Mouse (Mus musculus) liver, embryonic 11.5 days (tissue): Measurements from ENCODE around the gene Dnajb7. TPM values are rescaled to one million over a fixed set of nuclear protein-coding genes. Genes with fewer than 3 reads are reported as not detected.
A peak's percentile ranks its signal among the peaks of the same experiment; 100 is the strongest.

Experiments used
- ATAC-seq: fragments of 200-750 bp; cut with Nextera tagmentation; replicated peaks from 2 replicates; pipeline ENCODE4 v1.8.0; 2017; ENCODE audit warnings: moderate number of reproducible peaks, mild to moderate bottlenecking, moderate TSS enrichment, moderate library complexity; ENCODE audit not compliant: low FRiP score
- DNase-seq: peaks from one replicate; pipeline ENCODE4 v3.0.0-alpha.2; 2017; ENCODE audit warnings: low spot score
- H3K27ac ChIP-seq: fragments of 300-500 bp; sonication (generic); 2 replicates; pipeline ENCODE4 v1.5.1; 2014; ENCODE audit warnings: mild to moderate bottlenecking, low read depth, low read length, control low read depth
- H3K27me3 ChIP-seq: fragments of 300-500 bp; sonication (generic); replicated peaks from 2 replicates; pipeline ENCODE4 v1.6.1; 2014; ENCODE audit warnings: low read length, mixed read lengths; ENCODE audit not compliant: control insufficient read depth, insufficient read depth
- H3K36me3 ChIP-seq: fragments of 300-500 bp; sonication (generic); 2 replicates; pipeline ENCODE4 v1.6.1; 2014; ENCODE audit warnings: mild to moderate bottlenecking, low read length, moderate library complexity, mixed read lengths; ENCODE audit not compliant: control insufficient read depth, insufficient read depth
- H3K4me1 ChIP-seq: fragments of 300-500 bp; sonication (generic); replicated peaks from 2 replicates; pipeline ENCODE4 v1.6.1; 2014; ENCODE audit warnings: low read length, mixed read lengths; ENCODE audit not compliant: control insufficient read depth, insufficient read depth
- H3K4me2 ChIP-seq: fragments of 300-500 bp; sonication (generic); 2 replicates; pipeline ENCODE4 v1.6.1; 2014; ENCODE audit warnings: mild to moderate bottlenecking, control low read depth, moderate library complexity
- H3K4me3 ChIP-seq: fragments of 300-500 bp; sonication (generic); 2 replicates; pipeline ENCODE4 v1.5.1; 2014; ENCODE audit warnings: low read depth, low read length, control low read depth
- H3K9ac ChIP-seq: fragments of 300-500 bp; sonication (generic); 2 replicates; pipeline ENCODE4 v1.6.1; 2014; ENCODE audit warnings: low read depth, low read length, control low read depth
- H3K9me3 ChIP-seq: fragments of 300-500 bp; sonication (generic); 2 replicates; pipeline ENCODE4 v1.6.1; 2016; ENCODE audit warnings: low read length, inconsistent platforms, mixed read lengths; ENCODE audit not compliant: control insufficient read depth
- WGBS: fragments of 180-500 bp; shearing (Covaris S2); extraction: QIAGEN DNeasy Blood & Tissue Kit; methylation state at CpG from one replicate; pipeline ENCODE4 v1.1.7; 2014; 5-methylcytosine and 5-hydroxymethylcytosine counted together
- polyA plus RNA-seq: library from polyadenylated mRNA; unstranded; fragments of >200 nt; fragmentation: Nextera tagmentation; extraction: Ambion mirVana; gene quantifications from 2 replicates; pipeline ENCODE4 v1.2.1, GENCODE M21; 2014

Dnajb7 gene
- polyA plus RNA-seq, 1 experiment from 2014 or later: 1.7 TPM

DNA sequence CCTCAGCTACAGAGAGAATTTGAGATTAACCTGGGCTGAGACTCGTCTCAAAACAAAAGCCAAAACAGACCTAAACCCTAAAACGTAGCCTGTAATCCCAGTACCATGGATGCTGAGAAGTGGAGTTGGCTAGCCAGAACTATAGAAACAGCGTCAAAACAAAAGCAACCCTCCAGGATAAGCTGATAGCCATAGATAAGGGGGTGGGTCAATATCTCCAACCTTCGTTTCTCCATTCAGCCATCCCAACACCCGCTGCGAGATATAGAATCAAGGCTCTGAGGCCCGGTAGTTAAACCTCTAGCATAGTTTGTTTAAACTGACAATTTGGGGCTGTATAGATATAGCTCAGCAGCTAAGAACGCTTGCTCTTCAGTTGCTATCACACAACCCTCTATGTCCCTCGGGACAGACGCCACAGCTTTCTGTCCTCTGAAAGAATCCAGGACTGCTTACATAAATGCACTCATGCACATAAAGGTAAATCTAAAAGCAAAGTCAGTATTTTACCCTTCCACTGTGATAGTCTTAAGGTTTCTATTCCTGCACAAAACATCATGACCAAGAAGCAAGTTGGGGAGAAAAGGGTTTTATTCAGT, 46.6 kb downstream of the Dnajb7 start:
- no peak for DNase-seq
- peak overlapping the region; percentile 75 for H3K27ac ChIP-seq

DNA sequence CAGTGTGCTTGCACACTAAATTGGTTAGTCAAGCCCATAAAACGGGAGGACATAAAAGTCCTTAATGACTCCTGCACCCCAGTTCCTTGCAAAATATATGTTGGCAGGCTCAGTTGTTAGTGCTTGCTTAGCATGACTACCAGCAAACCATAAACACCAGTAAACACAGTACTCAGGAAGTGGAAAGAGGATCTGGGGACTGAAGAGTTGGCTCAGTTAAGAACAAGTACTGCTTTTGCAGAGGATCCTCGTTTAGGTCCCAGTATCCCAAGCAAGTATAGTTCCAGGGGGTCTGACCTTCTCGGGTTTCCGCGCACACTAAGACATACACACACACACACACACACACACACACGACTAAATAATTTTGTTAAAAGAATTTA, 47.1 kb downstream of the Dnajb7 start:
- 35% methylated on average over 6 of the region's 6 CpGs for WGBS
- Histone ChIP-seq H3K4me3 (peak overlapping the region; percentile 73), H3K9ac (peak overlapping the region; percentile 47), H3K36me3 (peaks cover 14% of the 10 kb centered on the region), H3K4me2 (peak overlapping the region; percentile 90), H3K27me3 (no peaks in the 10 kb centered on the region), H3K9me3 (no peaks in the 10 kb centered on the region), H3K27ac (peak overlapping the region; percentile 75), H3K4me1 (peaks cover 30% of the 10 kb centered on the region)
- peak; percentile 56 for ATAC-seq
- DNase-seq: no peak

More for the DNA sequence above, 46.6 kb downstream of the Dnajb7 start:
- peaks cover 30% of the 10 kb centered on the region for H3K4me1 ChIP-seq
- peak overlapping the region; percentile 47 for H3K9ac ChIP-seq
- no peaks in the 10 kb centered on the region for H3K9me3 ChIP-seq
- no peaks in the 10 kb centered on the region for H3K27me3 ChIP-seq
- 14% methylated on average over 10 of the region's 10 CpGs for WGBS
- peak; percentile 42 for ATAC-seq
- H3K4me3 ChIP-seq: peak overlapping the region; percentile 73
- H3K4me2 ChIP-seq: peak overlapping the region; percentile 90
- H3K36me3 ChIP-seq: peaks cover 14% of the 10 kb centered on the region

DNA sequence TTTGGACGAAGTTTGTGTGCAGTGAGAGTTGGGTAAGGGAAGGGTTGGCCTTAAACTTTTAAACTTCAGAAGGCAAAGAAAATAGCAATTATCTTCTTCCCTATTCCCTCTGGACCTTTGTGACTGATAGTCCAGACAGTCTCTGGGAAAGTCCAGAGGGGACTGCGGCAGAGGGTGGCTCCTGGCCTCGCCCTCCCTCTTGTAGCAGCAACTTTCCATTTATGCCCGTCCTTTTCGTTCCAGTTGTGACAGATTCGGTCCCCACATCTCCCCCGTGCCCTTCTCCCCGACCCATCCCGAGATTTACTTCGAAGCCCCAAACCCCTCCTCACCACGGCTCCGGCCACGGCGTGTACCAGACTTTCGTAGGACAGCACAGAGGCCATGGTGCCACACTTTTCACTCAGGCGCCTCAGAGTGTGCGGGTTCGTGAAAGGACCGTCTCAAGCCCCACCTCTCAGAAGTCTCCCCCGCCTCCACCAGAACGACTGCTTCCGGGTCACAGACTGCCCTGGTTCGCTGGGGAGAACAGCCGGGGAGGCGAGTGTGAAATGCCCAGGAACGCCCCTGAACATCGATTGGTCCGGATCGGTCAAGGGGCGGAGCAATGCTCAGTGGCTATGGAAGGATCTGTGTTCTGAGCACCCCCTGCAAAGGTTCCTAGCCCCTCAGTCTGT, 47.6 kb downstream of the Dnajb7 start, which contains the start of gene Slc25a17:
Slc25a17 (minus strand) TSS at position 468 of the 677 bp plus-strand sequence.
- peaks cover 28% of the 10 kb centered on the region for H3K4me1 ChIP-seq
- peak; percentile 91 for DNase-seq
- H3K4me2 ChIP-seq: peak within 1 kb of the TSS; percentile 90
- H3K4me3 ChIP-seq: peak within 1 kb of the TSS; percentile 73
- H3K27me3 ChIP-seq: no peaks in the 10 kb centered on the region
- H3K27ac ChIP-seq: peak within 1 kb of the TSS; percentile 80
- peak within 1 kb of the TSS; percentile 69 for H3K9ac ChIP-seq
- peak; percentile 97 for ATAC-seq
- WGBS: under 1% methylated on average over 30 of the region's 30 CpGs
- no peaks in the 10 kb centered on the region for H3K9me3 ChIP-seq
- peaks cover 10% of the 10 kb centered on the region for H3K36me3 ChIP-seq

DNA sequence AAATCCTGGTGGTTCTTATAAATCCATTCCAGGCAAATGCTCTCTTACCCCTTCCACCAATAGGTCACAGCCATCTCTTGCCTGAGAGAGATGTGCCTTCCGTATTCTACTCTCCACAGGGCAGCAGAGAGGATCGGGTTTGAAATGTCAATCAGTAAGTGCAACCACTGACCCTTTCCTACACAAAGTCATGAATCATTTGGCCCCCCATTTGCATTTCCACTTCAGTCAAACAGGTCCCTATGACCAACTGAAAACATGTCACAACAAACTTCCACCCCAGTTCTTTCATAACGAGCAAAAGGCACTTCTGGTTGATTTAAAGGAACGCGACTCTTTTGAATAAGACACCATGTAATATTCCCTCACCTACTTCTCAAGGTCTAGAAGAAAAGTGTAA, 48.7 kb downstream of the Dnajb7 start:
- peak overlapping the region; percentile 73; the same call in 1 of the 2 replicates for H3K4me3 ChIP-seq
- 88% methylated on average over 5 of the region's 5 CpGs for WGBS
- H3K4me2 ChIP-seq: peak overlapping the region; percentile 90
- no peaks in the 10 kb centered on the region for H3K27me3 ChIP-seq
- no peak overlapping the region for H3K27ac ChIP-seq
- peaks cover 7% of the 10 kb centered on the region for H3K36me3 ChIP-seq
- H3K9ac ChIP-seq: no peak overlapping the region
- no peak for DNase-seq
- H3K9me3 ChIP-seq: no peaks in the 10 kb centered on the region
- ATAC-seq: no peak
- H3K4me1 ChIP-seq: peaks cover 28% of the 10 kb centered on the region

DNA sequence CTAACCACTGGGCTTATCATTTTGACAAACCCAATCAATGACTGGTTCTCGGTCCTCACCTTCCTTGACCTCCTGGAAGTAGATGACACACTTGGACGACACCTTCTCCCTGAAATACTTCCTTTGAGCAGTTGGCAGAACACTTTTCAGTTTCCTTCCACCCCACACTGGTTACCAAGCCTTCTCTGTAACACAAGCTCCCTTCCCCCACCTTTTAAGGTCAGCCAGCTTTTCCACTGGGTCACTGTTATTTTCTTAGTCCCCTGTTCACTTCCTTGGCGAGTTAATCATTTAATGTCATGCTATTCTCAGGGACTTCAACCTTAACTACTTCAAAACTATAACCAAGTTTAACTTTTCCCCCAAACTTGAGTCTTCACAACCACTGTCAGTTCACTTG, 49.2 kb downstream of the Dnajb7 start:
- no peak for DNase-seq
- H3K27me3 ChIP-seq: no peaks in the 10 kb centered on the region
- no peak overlapping the region for H3K27ac ChIP-seq
- no peak overlapping the region for H3K9ac ChIP-seq
- WGBS: 69% methylated on average over 3 of the region's 3 CpGs
- H3K9me3 ChIP-seq: no peaks in the 10 kb centered on the region
- peaks cover 28% of the 10 kb centered on the region for H3K4me1 ChIP-seq
- peaks cover 5% of the 10 kb centered on the region for H3K36me3 ChIP-seq
- H3K4me3 ChIP-seq: no peak overlapping the region
- peak overlapping the region; percentile 90 for H3K4me2 ChIP-seq
- ATAC-seq: no peak

DNA sequence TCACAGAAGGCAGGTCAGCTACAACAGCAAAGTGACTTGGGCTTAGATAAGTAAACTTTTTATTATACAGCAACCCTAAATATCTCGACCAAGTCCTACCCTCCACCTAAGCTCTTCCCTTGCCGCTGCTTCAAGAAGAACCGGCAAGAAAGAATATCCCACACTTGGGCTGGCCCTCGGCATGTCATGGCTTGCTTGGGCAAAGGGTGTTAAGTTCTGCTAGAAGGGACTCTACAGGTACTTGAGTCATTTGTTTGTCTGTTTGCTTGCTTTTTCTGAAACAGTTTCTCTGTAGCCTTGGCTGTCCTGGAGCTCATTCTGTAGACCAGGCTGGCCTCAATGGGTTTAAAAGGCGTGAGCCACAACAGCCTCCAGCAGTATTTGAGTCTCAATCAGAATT, 51.2 kb downstream of the Dnajb7 start:
- no peak overlapping the region for H3K4me3 ChIP-seq
- H3K9ac ChIP-seq: no peak overlapping the region
- no peaks in the 10 kb centered on the region for H3K9me3 ChIP-seq
- H3K4me2 ChIP-seq: no peak overlapping the region
- DNase-seq (no peak), ATAC-seq (no peak)
- WGBS: 52% methylated on average over 5 of the region's 5 CpGs
- H3K36me3 ChIP-seq: no peaks in the 10 kb centered on the region
- H3K4me1 ChIP-seq: peaks cover 20% of the 10 kb centered on the region
- no peak overlapping the region for H3K27ac ChIP-seq
- H3K27me3 ChIP-seq: no peaks in the 10 kb centered on the region

Other genes starting within 250 kb of the Dnajb7 start
- gene Mrtfa, start 217.5 kb downstream of the Dnajb7 start, polyA plus RNA-seq: 18.9 and 20.6 TPM in 2 replicates
- 0.12 and 0.29 TPM in 2 replicates for gene Mchr1, start 172.8 kb downstream of the Dnajb7 start, polyA plus RNA-seq
- gene Slc25a17, start 47.5 kb downstream of the Dnajb7 start, polyA plus RNA-seq: 71.9 and 74.6 TPM in 2 replicates
- gene St13, start 8.2 kb downstream of the Dnajb7 start, polyA plus RNA-seq: 159 and 166 TPM in 2 replicates
- gene Xpnpep3, start 8.2 kb downstream of the Dnajb7 start, polyA plus RNA-seq: 12.4 and 13.1 TPM in 2 replicates
- gene Rbx1, start 58.0 kb upstream of the Dnajb7 start, polyA plus RNA-seq: 505 and 532 TPM in 2 replicates
- 18.1 and 22.9 TPM in 2 replicates for gene Ep300, start 177.1 kb upstream of the Dnajb7 start, polyA plus RNA-seq